Mouse (Mus musculus): ENCODE results near the gene Pik3r3. TPM values are rescaled to one million over a fixed set of nuclear protein-coding genes. Genes with fewer than 3 reads are reported as not detected.
A peak's percentile ranks its signal among the peaks of the same experiment; 100 is the strongest.
"Not testable (repeated sequence)": the region's sequence is repeated elsewhere in the genome, so short reads cannot be mapped to it uniquely, and the experiment has no call there.

The Pik3r3 gene
- polyA plus RNA-seq, 1 experiment from 2014 or later = 103 TPM

GRCm38 (mm10) chr4:116243377-116243776, 22.0 kb downstream of the Pik3r3 start:
- no peak overlapping the region for H3K4me3 ChIP-seq (ENCODE audit: low read depth, low read length)
- no peak overlapping the region for H3K27ac ChIP-seq (ENCODE audit: low read depth, low read length)
- DNase-seq (ENCODE audit: low spot score) = no peak
- H3K9me3 ChIP-seq (ENCODE audit: control insufficient read depth, low read length) = no peaks in the 10 kb centered on the region
- H3K4me2 ChIP-seq (replicated peaks; ENCODE audit: low read depth, low read length) = no peak overlapping the region
- no peaks in the 10 kb centered on the region for H3K36me3 ChIP-seq (ENCODE audit: control insufficient read depth, insufficient read depth, low read length)
- H3K9ac ChIP-seq (ENCODE audit: low read depth, low read length) = no peak overlapping the region
- no peaks in the 10 kb centered on the region for H3K27me3 ChIP-seq (ENCODE audit: control insufficient read depth, insufficient read depth, low read length)
- H3K4me1 ChIP-seq (replicated peaks; ENCODE audit: control insufficient read depth, insufficient read depth, low read length) = no peaks in the 10 kb centered on the region
- WGBS = 81% methylated on average over 3 of the region's 3 CpGs
- no peak for ATAC-seq (ENCODE audit: low FRiP score)

- Histone ChIP-seq H3K4me1 (replicated peaks; ENCODE audit: control insufficient read depth, insufficient read depth, low read length) (no peaks in the 10 kb centered on the region), H3K27ac (ENCODE audit: low read depth, low read length) (no peak overlapping the region), H3K36me3 (ENCODE audit: control insufficient read depth, insufficient read depth, low read length) (no peaks in the 10 kb centered on the region), H3K4me2 (replicated peaks; ENCODE audit: low read depth, low read length) (no peak overlapping the region), H3K9me3 (ENCODE audit: control insufficient read depth, low read length) (no peaks in the 10 kb centered on the region), H3K27me3 (ENCODE audit: control insufficient read depth, insufficient read depth, low read length) (no peaks in the 10 kb centered on the region), H3K9ac (ENCODE audit: low read depth, low read length) (no peak overlapping the region), H3K4me3 (ENCODE audit: low read depth, low read length) (no peak overlapping the region)
- 77% methylated on average over 2 of the region's 2 CpGs for WGBS
- ATAC-seq (ENCODE audit: low FRiP score) (no peak), DNase-seq (ENCODE audit: low spot score) (no peak)
Observed at GRCm38 (mm10) chr4:116244240-116244639, 22.8 kb downstream of the Pik3r3 start.

DNA sequence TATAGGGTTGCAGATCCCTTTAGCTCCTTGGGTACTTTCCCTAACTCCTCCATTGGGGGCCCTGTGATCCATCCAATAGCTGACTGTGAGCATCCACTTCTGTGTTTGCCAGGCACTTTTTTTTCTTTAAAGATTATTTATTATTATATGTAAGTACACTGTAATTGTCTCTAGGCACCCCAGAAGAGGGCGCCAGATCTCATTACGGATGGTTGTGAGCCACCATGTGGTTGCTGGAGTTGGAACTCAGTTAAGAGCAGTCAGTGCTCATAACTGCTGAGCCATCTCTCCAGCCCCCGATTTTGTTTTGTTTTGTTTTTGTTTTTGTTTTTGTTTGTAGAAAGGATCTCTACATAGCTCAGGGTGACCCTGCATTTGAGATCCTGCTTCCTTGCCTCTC, 24.5 kb downstream of the Pik3r3 start:
- H3K9me3 ChIP-seq (ENCODE audit: control insufficient read depth, low read length); H3K4me2 ChIP-seq (replicated peaks; ENCODE audit: low read depth, low read length); H3K27me3 ChIP-seq (ENCODE audit: control insufficient read depth, insufficient read depth, low read length); H3K4me1 ChIP-seq (replicated peaks; ENCODE audit: control insufficient read depth, insufficient read depth, low read length); H3K4me3 ChIP-seq (ENCODE audit: low read depth, low read length); H3K36me3 ChIP-seq (ENCODE audit: control insufficient read depth, insufficient read depth, low read length); H3K9ac ChIP-seq (ENCODE audit: low read depth, low read length); ATAC-seq (ENCODE audit: low FRiP score); H3K27ac ChIP-seq (ENCODE audit: low read depth, low read length): not testable (repeated sequence)
- DNase-seq (ENCODE audit: low spot score) = peak; percentile 23
- 48% methylated on average over 3 of the region's 3 CpGs for WGBS

DNA sequence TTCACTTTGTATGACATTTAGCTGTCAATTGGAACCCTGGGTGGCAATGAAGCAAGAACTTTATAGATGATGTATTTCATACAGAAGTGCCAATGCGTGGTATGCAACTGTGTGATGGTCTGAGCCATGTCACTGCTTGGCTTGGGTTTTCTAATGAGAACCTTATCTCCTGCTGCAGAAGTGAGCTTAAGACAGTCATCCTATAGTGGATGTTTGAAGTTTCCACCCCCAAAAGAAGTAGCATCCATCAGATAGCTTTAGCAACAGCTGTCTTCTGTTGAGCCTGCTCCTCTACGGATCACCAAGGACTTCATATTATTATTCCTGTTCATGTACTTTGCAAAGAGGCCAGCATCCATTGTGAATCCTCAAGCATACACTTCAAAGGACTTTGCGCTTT, 28.6 kb downstream of the Pik3r3 start:
- no peaks in the 10 kb centered on the region for H3K36me3 ChIP-seq (ENCODE audit: control insufficient read depth, insufficient read depth, low read length)
- 91% methylated on average over 3 of the region's 3 CpGs for WGBS
- H3K9ac ChIP-seq (ENCODE audit: low read depth, low read length) = no peak overlapping the region
- H3K4me2 ChIP-seq (replicated peaks; ENCODE audit: low read depth, low read length) = no peak overlapping the region
- no peaks in the 10 kb centered on the region for H3K27me3 ChIP-seq (ENCODE audit: control insufficient read depth, insufficient read depth, low read length)
- no peaks in the 10 kb centered on the region for H3K9me3 ChIP-seq (ENCODE audit: control insufficient read depth, low read length)
- H3K27ac ChIP-seq (ENCODE audit: low read depth, low read length) = no peak overlapping the region
- H3K4me3 ChIP-seq (ENCODE audit: low read depth, low read length) = no peak overlapping the region
- ATAC-seq (ENCODE audit: low FRiP score) (no peak), DNase-seq (ENCODE audit: low spot score) (no peak)
- H3K4me1 ChIP-seq (replicated peaks; ENCODE audit: control insufficient read depth, insufficient read depth, low read length) = no peaks in the 10 kb centered on the region

DNA sequence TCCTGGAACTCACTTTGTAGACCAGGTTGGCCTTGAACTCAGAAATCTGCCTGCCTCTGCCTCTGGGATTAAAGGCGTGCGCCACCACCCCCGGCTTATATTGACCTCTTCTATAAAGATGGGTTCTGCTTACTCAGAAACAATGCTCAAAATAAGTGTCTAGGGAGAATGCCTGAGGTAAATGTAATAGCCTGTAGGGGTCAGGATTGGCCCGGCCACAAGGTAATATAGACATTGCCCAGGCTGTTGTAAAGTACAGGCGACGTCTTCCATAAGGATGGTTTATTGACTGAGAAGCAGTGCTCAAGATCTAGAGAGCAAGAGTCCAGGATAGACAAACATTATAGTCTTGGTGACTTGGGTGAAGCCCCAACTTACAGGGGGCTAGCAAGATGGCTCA, 46.8 kb downstream of the Pik3r3 start:
- Histone ChIP-seq H3K4me2 (replicated peaks; ENCODE audit: low read depth, low read length) (no peak overlapping the region), H3K27ac (ENCODE audit: low read depth, low read length) (no peak overlapping the region), H3K4me3 (ENCODE audit: low read depth, low read length) (no peak overlapping the region), H3K36me3 (ENCODE audit: control insufficient read depth, insufficient read depth, low read length) (peaks cover 9% of the 10 kb centered on the region), H3K27me3 (ENCODE audit: control insufficient read depth, insufficient read depth, low read length) (no peaks in the 10 kb centered on the region), H3K9ac (ENCODE audit: low read depth, low read length) (no peak overlapping the region), H3K9me3 (ENCODE audit: control insufficient read depth, low read length) (no peaks in the 10 kb centered on the region), H3K4me1 (replicated peaks; ENCODE audit: control insufficient read depth, insufficient read depth, low read length) (no peaks in the 10 kb centered on the region)
- WGBS = 97% methylated on average over 6 of the region's 6 CpGs
- ATAC-seq (ENCODE audit: low FRiP score) (no peak), DNase-seq (ENCODE audit: low spot score) (no peak)

DNA sequence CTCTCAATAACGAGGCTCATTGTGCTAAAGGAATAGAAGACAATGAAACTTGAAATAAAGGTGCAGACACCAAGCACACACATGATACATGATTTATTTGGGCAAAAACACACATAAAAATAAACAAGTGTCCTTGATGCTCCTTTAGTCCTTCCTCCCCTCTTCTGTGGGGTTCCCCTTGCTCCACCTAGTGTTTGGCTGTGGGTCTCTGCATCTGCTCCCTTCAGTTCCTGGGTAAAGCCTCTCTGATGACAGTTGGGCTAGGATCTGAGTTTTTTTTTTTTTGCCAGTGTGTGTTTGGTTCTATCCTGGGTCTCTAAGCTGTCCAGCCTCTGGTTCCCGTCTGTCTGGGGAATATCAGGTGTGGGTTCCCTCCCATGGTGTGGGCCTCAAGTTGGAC, 60.8 kb downstream of the Pik3r3 start:
- 78% methylated on average over 2 of the region's 2 CpGs for WGBS
- Histone ChIP-seq H3K36me3 (ENCODE audit: control insufficient read depth, insufficient read depth, low read length) (peaks cover 13% of the 10 kb centered on the region), H3K9me3 (ENCODE audit: control insufficient read depth, low read length) (no peaks in the 10 kb centered on the region), H3K4me2 (replicated peaks; ENCODE audit: low read depth, low read length) (no peak overlapping the region), H3K27ac (ENCODE audit: low read depth, low read length) (no peak overlapping the region), H3K27me3 (ENCODE audit: control insufficient read depth, insufficient read depth, low read length) (no peaks in the 10 kb centered on the region), H3K9ac (ENCODE audit: low read depth, low read length) (no peak overlapping the region), H3K4me1 (replicated peaks; ENCODE audit: control insufficient read depth, insufficient read depth, low read length) (no peaks in the 10 kb centered on the region), H3K4me3 (ENCODE audit: low read depth, low read length) (no peak overlapping the region)
- DNase-seq (ENCODE audit: low spot score) (no peak), ATAC-seq (ENCODE audit: low FRiP score) (no peak)

- Histone ChIP-seq H3K36me3 (ENCODE audit: control insufficient read depth, insufficient read depth, low read length) (peaks cover 14% of the 10 kb centered on the region), H3K4me3 (ENCODE audit: low read depth, low read length) (no peak overlapping the region), H3K27me3 (ENCODE audit: control insufficient read depth, insufficient read depth, low read length) (no peaks in the 10 kb centered on the region), H3K4me2 (replicated peaks; ENCODE audit: low read depth, low read length) (no peak overlapping the region), H3K27ac (ENCODE audit: low read depth, low read length) (no peak overlapping the region), H3K9ac (ENCODE audit: low read depth, low read length) (no peak overlapping the region), H3K9me3 (ENCODE audit: control insufficient read depth, low read length) (no peaks in the 10 kb centered on the region), H3K4me1 (replicated peaks; ENCODE audit: control insufficient read depth, insufficient read depth, low read length) (no peaks in the 10 kb centered on the region)
- DNase-seq (ENCODE audit: low spot score) (no peak), ATAC-seq (ENCODE audit: low FRiP score) (no peak)
- 90% methylated on average over 6 of the region's 6 CpGs for WGBS
Observed at GRCm38 (mm10) chr4:116291561-116291960, 70.1 kb downstream of the Pik3r3 start.

DNA sequence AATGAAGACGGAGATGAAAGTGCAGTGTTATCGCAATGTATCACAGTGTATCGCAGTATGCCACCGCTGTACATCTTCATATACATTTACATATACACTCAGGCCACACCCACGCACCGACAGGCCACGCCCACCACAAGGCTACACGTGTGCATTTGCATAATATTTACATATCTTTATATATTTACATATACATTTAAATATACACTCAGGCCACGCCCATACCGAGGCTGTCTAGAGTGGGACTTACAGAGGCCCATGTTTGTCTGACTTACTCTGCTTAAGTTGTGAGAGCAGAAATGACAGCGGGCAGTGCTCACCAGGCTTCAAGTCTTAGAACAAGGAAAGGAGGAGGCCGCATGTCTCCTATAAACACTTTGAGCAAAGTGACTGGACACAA, 71.9 kb downstream of the Pik3r3 start:
- ATAC-seq (ENCODE audit: low FRiP score) = no peak
- no peaks in the 10 kb centered on the region for H3K9me3 ChIP-seq (ENCODE audit: control insufficient read depth, low read length)
- H3K4me3 ChIP-seq (ENCODE audit: low read depth, low read length) = no peak overlapping the region
- no peak overlapping the region for H3K4me2 ChIP-seq (replicated peaks; ENCODE audit: low read depth, low read length)
- no peaks in the 10 kb centered on the region for H3K27me3 ChIP-seq (ENCODE audit: control insufficient read depth, insufficient read depth, low read length)
- no peak overlapping the region for H3K9ac ChIP-seq (ENCODE audit: low read depth, low read length)
- H3K4me1 ChIP-seq (replicated peaks; ENCODE audit: control insufficient read depth, insufficient read depth, low read length) = no peaks in the 10 kb centered on the region
- H3K27ac ChIP-seq (ENCODE audit: low read depth, low read length) = no peak overlapping the region
- H3K36me3 ChIP-seq (ENCODE audit: control insufficient read depth, insufficient read depth, low read length) = peaks cover 11% of the 10 kb centered on the region; the same call in 1 of the 2 replicates
- no peak for DNase-seq (ENCODE audit: low spot score)
- WGBS = 91% methylated on average over 12 of the region's 12 CpGs

DNA sequence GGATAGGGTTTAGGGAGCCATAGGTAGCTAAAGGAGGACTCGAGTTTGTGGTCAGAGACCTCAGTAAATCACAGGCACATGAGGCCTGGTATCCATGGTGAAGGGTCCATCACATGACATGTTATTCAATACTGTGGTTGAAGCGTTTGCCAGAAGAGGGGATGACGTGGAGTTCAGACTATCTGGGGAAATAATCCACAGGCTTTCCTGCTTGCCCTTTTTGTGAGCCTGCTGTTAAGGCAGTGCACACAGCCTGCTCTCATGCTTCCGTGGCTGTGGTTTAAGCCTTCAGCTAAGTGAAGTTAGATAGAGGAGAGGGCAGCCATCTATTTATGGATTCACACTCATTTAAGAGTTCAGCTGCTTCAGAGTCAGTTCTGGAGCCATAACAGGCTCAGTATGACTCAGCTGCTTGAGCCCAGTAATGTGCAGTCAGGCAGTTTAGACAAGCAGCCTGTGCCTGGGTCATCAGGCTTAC, 79.5 kb downstream of the Pik3r3 start:
- Histone ChIP-seq H3K4me2 (replicated peaks; ENCODE audit: low read depth, low read length) (no peak overlapping the region), H3K9ac (ENCODE audit: low read depth, low read length) (no peak overlapping the region), H3K4me3 (ENCODE audit: low read depth, low read length) (no peak overlapping the region), H3K27me3 (ENCODE audit: control insufficient read depth, insufficient read depth, low read length) (no peaks in the 10 kb centered on the region), H3K9me3 (ENCODE audit: control insufficient read depth, low read length) (no peaks in the 10 kb centered on the region), H3K4me1 (replicated peaks; ENCODE audit: control insufficient read depth, insufficient read depth, low read length) (no peaks in the 10 kb centered on the region), H3K27ac (ENCODE audit: low read depth, low read length) (no peak overlapping the region), H3K36me3 (ENCODE audit: control insufficient read depth, insufficient read depth, low read length) (peaks cover 10% of the 10 kb centered on the region; the same call in 1 of the 2 replicates)
- ATAC-seq (ENCODE audit: low FRiP score) (no peak), DNase-seq (ENCODE audit: low spot score) (no peak)
- 80% methylated on average over 4 of the region's 4 CpGs for WGBS
